Mouse (Mus musculus) liver, embryonic 14.5 days (tissue): Measurements from ENCODE around the gene Rad23a.

Experiments
- CTCF ChIP-seq: IDR thresholded peaks from 2 replicates; pipeline ENCODE4 v1.5.1; 2016; ENCODE audit warnings: antibody characterized with exemption, low read depth, control low read depth
- EP300 ChIP-seq: IDR thresholded peaks from 2 replicates; pipeline ENCODE4 v1.6.1; 2016; ENCODE audit warnings: antibody characterized with exemption, low read depth

- TF ChIP-seq CTCF (no peak), EP300 (no peak)
These were observed 44.3 kb upstream of the Rad23a start for GRCm38 (mm10) chr8:84884728-84885127.
